ENCODE assay signal across 7 mouse cellular contexts in genomic region chr19:5819549-5819948, GRCm38 (mm10). TPM values are rescaled to one million over a fixed set of nuclear protein-coding genes. Genes with fewer than 3 reads are reported as not detected.
DNase-seq lines count a peak whose midpoint lies in the region; ATAC-seq lines count a peak whose summit lies in the region.

No protein-coding gene starts in this region.

- no peak overlapping the region for H3K27ac ChIP-seq in midbrain, embryonic 14.5 days (replicated peaks; ENCODE audit: low read depth, low read length)
- H3K27ac ChIP-seq in midbrain, embryonic 15.5 days, result no peak overlapping the region
- H3K27ac ChIP-seq in kidney, embryonic 16.5 days (ENCODE audit: low read length), result peak overlapping the region; percentile 74; the same call in 1 of the 2 replicates
- H3K27ac ChIP-seq in macrophage, result peak overlapping the region; percentile 78; the same call in 1 of the 2 replicates

- no peaks in the 10 kb centered on the region for H3K9me3 ChIP-seq in midbrain, embryonic 14.5 days (ENCODE audit: control insufficient read depth, low read length)
- no peaks in the 10 kb centered on the region for H3K9me3 ChIP-seq in midbrain, embryonic 15.5 days
- no peaks in the 10 kb centered on the region for H3K9me3 ChIP-seq in kidney, embryonic 16.5 days (ENCODE audit: low read length)

- H3K4me1 ChIP-seq in midbrain, embryonic 14.5 days (ENCODE audit: control insufficient read depth, insufficient read depth, low read length), result peaks cover 11% of the 10 kb centered on the region; the same call in 1 of the 2 replicates
- H3K4me1 ChIP-seq in midbrain, embryonic 15.5 days, result peaks cover 28% of the 10 kb centered on the region
- H3K4me1 ChIP-seq in kidney, embryonic 16.5 days (ENCODE audit: insufficient read depth, low read length), result peaks cover 62% of the 10 kb centered on the region

- no peaks in the 10 kb centered on the region for H3K36me3 ChIP-seq in midbrain, embryonic 14.5 days (ENCODE audit: control insufficient read depth, insufficient read depth, low read length)
- H3K36me3 ChIP-seq in midbrain, embryonic 15.5 days (replicated peaks), result no peaks in the 10 kb centered on the region
- no peaks in the 10 kb centered on the region for H3K36me3 ChIP-seq in kidney, embryonic 16.5 days (ENCODE audit: insufficient read depth, low read length)
- H3K36me3 ChIP-seq in macrophage (ENCODE audit: inconsistent target), result peaks cover 5% of the 10 kb centered on the region; the same call in 1 of the 2 replicates

- no peak overlapping the region for H3K4me2 ChIP-seq in midbrain, embryonic 14.5 days (ENCODE audit: low read length)
- H3K4me2 ChIP-seq in midbrain, embryonic 15.5 days, result no peak overlapping the region
- no peak overlapping the region for H3K4me2 ChIP-seq in kidney, embryonic 16.5 days (replicated peaks; ENCODE audit: low read depth, low read length)

- no peak overlapping the region for H3K9ac ChIP-seq in midbrain, embryonic 14.5 days (replicated peaks; ENCODE audit: low read length)
- no peak overlapping the region for H3K9ac ChIP-seq in midbrain, embryonic 15.5 days
- H3K9ac ChIP-seq in kidney, embryonic 16.5 days (replicated peaks; ENCODE audit: low read length), result 0 out of 2 replicates have a peak overlapping the region, but pooled peaks have one; percentile 25

- ATAC-seq in midbrain, embryonic 14.5 days (ENCODE audit: low FRiP score, low TSS enrichment), result no peak
- no peak for ATAC-seq in midbrain, embryonic 15.5 days (replicated peaks)
- no peak; the same call in 1 of the 2 replicates for ATAC-seq in kidney, embryonic 16.5 days (ENCODE audit: low FRiP score, low TSS enrichment)

- no peak overlapping the region for H3K4me3 ChIP-seq in midbrain, embryonic 14.5 days (replicated peaks; ENCODE audit: low read depth, low read length)
- H3K4me3 ChIP-seq in midbrain, embryonic 15.5 days, result no peak overlapping the region
- no peak overlapping the region for H3K4me3 ChIP-seq in kidney, embryonic 16.5 days (ENCODE audit: low read length)
- no peak overlapping the region for H3K4me3 ChIP-seq in macrophage (ENCODE audit: inconsistent target)

- 52% methylated on average over 12 of the region's 12 CpGs for WGBS in midbrain, embryonic 14.5 days
- WGBS in midbrain, embryonic 15.5 days, result 49% methylated on average over 12 of the region's 12 CpGs
- 40% methylated on average over 12 of the region's 12 CpGs for WGBS in kidney, embryonic 16.5 days
- 37% methylated on average over 8 of the region's 12 CpGs for WGBS in macrophage (ENCODE audit: missing documents)

- H3K27me3 ChIP-seq in midbrain, embryonic 14.5 days (ENCODE audit: control insufficient read depth, insufficient read depth, low read length), result no peaks in the 10 kb centered on the region
- no peaks in the 10 kb centered on the region for H3K27me3 ChIP-seq in midbrain, embryonic 15.5 days (replicated peaks)
- H3K27me3 ChIP-seq in kidney, embryonic 16.5 days (ENCODE audit: insufficient read depth, low read length), result no peaks in the 10 kb centered on the region

- peak; percentile 26 for DNase-seq in midbrain, embryonic 14.5 days
- peak; percentile 53 for DNase-seq in embryo, embryonic 9.5 days (ENCODE audit: extremely low spot score)
- DNase-seq in c-Kit-positive CD71-positive TER-119-positive erythroid progenitor cells, embryonic 14.5 days (ENCODE audit: low spot score), result no peak
- no peak for DNase-seq in right cerebral cortex, postnatal 36 days (ENCODE audit: low spot score in 2 of 2)

- peaks cover 17% of the 10 kb centered on the region; the same call in 1 of the 2 replicates for H3K79me2 ChIP-seq in macrophage (ENCODE audit: inconsistent target)

RNA-seq across cellular contexts. Expression of gene Scyl1, which starts 48.3 kb away (rescaled TPM):
- 73.5 and 78.2 TPM in 2 replicates for polyA plus RNA-seq in midbrain, embryonic 14.5 days (2014; fragmentation: Nextera tagmentation; extraction: Ambion mirVana)
- 87.6 and 94.7 TPM in 2 replicates for polyA plus RNA-seq in midbrain, embryonic 15.5 days (2015; fragmentation: Nextera tagmentation; extraction: Ambion mirVana)
- polyA plus RNA-seq in kidney, embryonic 16.5 days (2015; fragmentation: Nextera tagmentation; extraction: Ambion mirVana), result 82.9 and 85.3 TPM in 2 replicates
- 100 to 1,000 TPM in 7 of 26 experiments, 10 to 100 TPM in 19; 63.9 to 148 (median 86.2) TPM for total RNA-seq in macrophage (2018; cell fraction: chromatin; rRNA removed)
- 10 to 100 TPM; 31.6 to 62.4 (median 45.0) TPM for total RNA-seq in macrophage (2018; cell fraction: cytosol; rRNA removed)
- total RNA-seq in macrophage (2018; cell fraction: nucleus; rRNA removed), result 100 to 1,000 TPM in 4 of 26 experiments, 10 to 100 TPM in 22; 42.7 to 104 (median 71.0) TPM
- polyA plus RNA-seq in macrophage (2018), result 46.2 to 54.8 TPM (median 52.4 TPM) in 3 replicates

RNA-seq across cellular contexts. Expression of gene Frmd8, which starts 55.5 kb away (rescaled TPM):
- 8.3 and 12.2 TPM in 2 replicates for polyA plus RNA-seq in midbrain, embryonic 14.5 days (2014; fragmentation: Nextera tagmentation; extraction: Ambion mirVana)
- polyA plus RNA-seq in midbrain, embryonic 15.5 days (2015; fragmentation: Nextera tagmentation; extraction: Ambion mirVana), result 16.1 and 19.2 TPM in 2 replicates
- polyA plus RNA-seq in kidney, embryonic 16.5 days (2015; fragmentation: Nextera tagmentation; extraction: Ambion mirVana), result 50.6 and 52.9 TPM in 2 replicates
- total RNA-seq in macrophage (2018; cell fraction: chromatin; rRNA removed), result 10 to 100 TPM in 20 of 26 experiments, 1 to 10 TPM in 6; 4.2 to 72.2 (median 26.5) TPM
- 10 to 100 TPM; 14.6 to 30.6 (median 23.5) TPM for total RNA-seq in macrophage (2018; cell fraction: cytosol; rRNA removed)
- 10 to 100 TPM in 25 of 26 experiments, 1 to 10 TPM in 1; 8.8 to 44.5 (median 22.9) TPM for total RNA-seq in macrophage (2018; cell fraction: nucleus; rRNA removed)
- 8.1 to 26.2 TPM (median 19.8 TPM) in 3 replicates for polyA plus RNA-seq in macrophage (2018)

RNA-seq across cellular contexts. Expression of gene Slc25a45, which starts 58.1 kb away (rescaled TPM):
- polyA plus RNA-seq in midbrain, embryonic 14.5 days (2014; fragmentation: Nextera tagmentation; extraction: Ambion mirVana), result 0.73 and 1.2 TPM in 2 replicates
- 2.0 and 2.9 TPM in 2 replicates for polyA plus RNA-seq in midbrain, embryonic 15.5 days (2015; fragmentation: Nextera tagmentation; extraction: Ambion mirVana)
- 14.8 and 15.7 TPM in 2 replicates for polyA plus RNA-seq in kidney, embryonic 16.5 days (2015; fragmentation: Nextera tagmentation; extraction: Ambion mirVana)
- 100 to 1,000 TPM in 13 of 26 experiments, 10 to 100 TPM in 11, 1 to 10 TPM in 2; 8.2 to 252 (median 93.8) TPM for total RNA-seq in macrophage (2018; cell fraction: chromatin; rRNA removed)
- total RNA-seq in macrophage (2018; cell fraction: cytosol; rRNA removed), result 10 to 100 TPM; 23.1 to 86.6 (median 55.7) TPM
- total RNA-seq in macrophage (2018; cell fraction: nucleus; rRNA removed), result 100 to 1,000 TPM in 15 of 26 experiments, 10 to 100 TPM in 11; 18.0 to 263 (median 107) TPM
- 44.6 to 74.8 TPM (median 53.2 TPM) in 3 replicates for polyA plus RNA-seq in macrophage (2018)

Comparison
In these comparisons a context has a peak if more than half of its experiments do, and no peak if none do; other contexts are left out.
1. DNase-seq: peak in midbrain, embryonic 14.5 days (single experiment) and embryo, embryonic 9.5 days (single experiment); none in c-Kit-positive CD71-positive TER-119-positive erythroid progenitor cells, embryonic 14.5 days (single experiment) and right cerebral cortex, postnatal 36 days (0 of 2).
2. H3K27ac ChIP-seq: peak in kidney, embryonic 16.5 days (single experiment) and macrophage (single experiment); none in midbrain, embryonic 14.5 days (single experiment) and midbrain, embryonic 15.5 days (single experiment).